Mouse (Mus musculus) stomach, embryonic 16.5 days (tissue): Measurements from ENCODE around the gene Rd3. TPM values are rescaled to one million over a fixed set of nuclear protein-coding genes. Genes with fewer than 3 reads are reported as not detected.
A peak's percentile ranks its signal among the peaks of the same experiment; 100 is the strongest.

Source experiments
- ATAC-seq: fragments of 200-750 bp; cut with Nextera tagmentation; 2 replicates; pipeline ENCODE4 v1.8.0; 2017; ENCODE audit warnings: moderate number of reproducible peaks, moderate TSS enrichment; ENCODE audit not compliant: insufficient read depth, low FRiP score
- H3K27ac ChIP-seq: fragments of 300-500 bp; sonication (generic); 2 replicates; pipeline ENCODE4 v1.5.1; 2014; ENCODE audit warnings: low read length
- H3K27me3 ChIP-seq: fragments of 300-500 bp; sonication (generic); 2 replicates; pipeline ENCODE4 v1.6.1; 2014; ENCODE audit warnings: low read length, control low read depth, mixed read lengths; ENCODE audit not compliant: control insufficient read depth, insufficient read depth
- H3K36me3 ChIP-seq: fragments of 300-500 bp; sonication (generic); 2 replicates; pipeline ENCODE4 v1.6.1; 2014; ENCODE audit warnings: low read length; ENCODE audit not compliant: control insufficient read depth, insufficient read depth
- H3K4me1 ChIP-seq: fragments of 300-500 bp; sonication (generic); 2 replicates; pipeline ENCODE4 v1.6.1; 2014; ENCODE audit warnings: low read length, control low read depth, mixed read lengths; ENCODE audit not compliant: control insufficient read depth, insufficient read depth
- H3K4me2 ChIP-seq: fragments of 300-500 bp; sonication (generic); 2 replicates; pipeline ENCODE4 v1.6.1; 2014; ENCODE audit warnings: low read depth, low read length, mixed read lengths
- H3K4me3 ChIP-seq: fragments of 300-500 bp; sonication (generic); replicated peaks from 2 replicates; pipeline ENCODE4 v1.5.1; 2014; ENCODE audit warnings: mild to moderate bottlenecking, low read length
- H3K9ac ChIP-seq: fragments of 300-500 bp; sonication (generic); 2 replicates; pipeline ENCODE4 v1.6.1; 2014; ENCODE audit warnings: low read length
- H3K9me3 ChIP-seq: fragments of 300-500 bp; sonication (generic); replicated peaks from 2 replicates; pipeline ENCODE4 v1.6.1; 2016; ENCODE audit warnings: low read length, control low read depth; ENCODE audit not compliant: control insufficient read depth
- WGBS: fragments of 180-500 bp; shearing (Covaris S2); extraction: QIAGEN DNeasy Blood & Tissue Kit; methylation state at CpG from one replicate; pipeline ENCODE4 v1.1.7; 2014; 5-methylcytosine and 5-hydroxymethylcytosine counted together
- polyA plus RNA-seq: library from polyadenylated mRNA; unstranded; fragments of >200 nt; fragmentation: Nextera tagmentation; extraction: Ambion mirVana; gene quantifications from 2 replicates; pipeline ENCODE4 v1.2.1, GENCODE M21; 2015

Gene Rd3
- polyA plus RNA-seq = 0.19 and 0.25 TPM in 2 replicates

- Histone ChIP-seq H3K27ac (no peak within 1 kb of the TSS), H3K36me3 (no peaks in the 10 kb centered on the region), H3K9me3 (no peaks in the 10 kb centered on the region), H3K4me1 (peaks cover 6% of the 10 kb centered on the region; the same call in 1 of the 2 replicates), H3K4me2 (no peak within 1 kb of the TSS), H3K9ac (no peak within 1 kb of the TSS), H3K27me3 (no peaks in the 10 kb centered on the region), H3K4me3 (no peak within 1 kb of the TSS)
- 44% methylated on average over 5 of the region's 5 CpGs for WGBS
- peak; percentile 63 for ATAC-seq
Observed at GRCm38 (mm10) chr1:191977187-191977586, at the start of gene Rd3. Gene Rd3 (plus strand): TSS chr1:191977370.

GRCm38 (mm10) chr1:191928345-191928744, 48.8 kb upstream of the Rd3 start:
- Histone ChIP-seq H3K4me1 (no peaks in the 10 kb centered on the region), H3K9me3 (no peaks in the 10 kb centered on the region), H3K4me2 (no peak overlapping the region), H3K4me3 (no peak overlapping the region), H3K27ac (no peak overlapping the region), H3K36me3 (no peaks in the 10 kb centered on the region), H3K9ac (no peak overlapping the region), H3K27me3 (no peaks in the 10 kb centered on the region)
- 64% methylated on average over 7 of the region's 7 CpGs for WGBS
- 0 out of 2 replicates have a peak, but pooled peaks have one; percentile 14 for ATAC-seq

- ATAC-seq = no peak
- Histone ChIP-seq H3K9me3 (no peaks in the 10 kb centered on the region), H3K27ac (no peak overlapping the region), H3K4me3 (no peak overlapping the region), H3K36me3 (no peaks in the 10 kb centered on the region), H3K4me2 (no peak overlapping the region), H3K4me1 (no peaks in the 10 kb centered on the region), H3K9ac (no peak overlapping the region), H3K27me3 (no peaks in the 10 kb centered on the region)
- WGBS = 76% methylated on average over 8 of the region's 8 CpGs
Observed at GRCm38 (mm10) chr1:191929065-191929464, 48.1 kb upstream of the Rd3 start.

DNA sequence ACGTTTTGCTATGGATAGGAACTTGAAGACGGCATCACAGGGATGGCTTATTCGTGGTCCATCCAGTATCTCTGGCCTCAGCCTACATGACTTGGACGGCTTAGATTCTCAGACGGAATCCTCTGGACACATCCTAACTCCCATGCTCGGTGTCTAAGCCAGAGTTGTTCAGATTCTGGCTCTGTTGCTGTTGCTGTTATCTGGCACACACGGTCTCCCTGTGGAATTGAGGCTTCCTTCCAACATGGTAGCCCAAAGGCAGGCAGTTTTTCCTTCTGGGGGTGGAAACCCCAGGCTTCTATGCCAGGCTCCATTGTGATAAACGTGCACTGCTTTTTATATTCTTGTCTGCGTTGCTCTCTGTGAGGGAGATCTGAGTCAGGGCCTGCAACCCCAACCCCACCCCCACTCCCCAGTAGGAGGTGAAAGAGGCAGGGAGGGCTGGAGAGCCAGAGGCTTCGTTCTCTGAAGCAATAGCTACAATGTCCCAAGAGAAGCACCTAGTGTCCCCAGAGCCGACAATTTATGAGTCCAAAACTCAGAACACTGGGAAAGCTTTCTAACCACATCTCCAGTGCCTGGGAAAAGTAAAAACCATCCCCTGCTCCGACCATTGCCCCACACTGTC, 47.2 kb upstream of the Rd3 start:
- H3K36me3 ChIP-seq = no peaks in the 10 kb centered on the region
- no peak overlapping the region for H3K9ac ChIP-seq
- no peak overlapping the region for H3K4me3 ChIP-seq
- 73% methylated on average over 12 of the region's 12 CpGs for WGBS
- no peak for ATAC-seq
- H3K4me1 ChIP-seq = no peaks in the 10 kb centered on the region
- H3K27me3 ChIP-seq = no peaks in the 10 kb centered on the region
- no peaks in the 10 kb centered on the region for H3K9me3 ChIP-seq
- H3K27ac ChIP-seq = no peak overlapping the region
- H3K4me2 ChIP-seq = no peak overlapping the region

GRCm38 (mm10) chr1:191930525-191931105, 46.6 kb upstream of the Rd3 start:
- ATAC-seq = no peak
- no peaks in the 10 kb centered on the region for H3K9me3 ChIP-seq
- no peaks in the 10 kb centered on the region for H3K36me3 ChIP-seq
- H3K27me3 ChIP-seq = no peaks in the 10 kb centered on the region
- no peaks in the 10 kb centered on the region for H3K4me1 ChIP-seq
- H3K4me3 ChIP-seq = no peak overlapping the region
- no peak overlapping the region for H3K4me2 ChIP-seq
- WGBS = 87% methylated on average over 3 of the region's 3 CpGs
- no peak overlapping the region for H3K9ac ChIP-seq
- no peak overlapping the region for H3K27ac ChIP-seq

GRCm38 (mm10) chr1:191932286-191932985, 44.7 kb upstream of the Rd3 start:
- Histone ChIP-seq H3K4me3 (no peak overlapping the region), H3K36me3 (no peaks in the 10 kb centered on the region), H3K4me1 (no peaks in the 10 kb centered on the region), H3K27ac (no peak overlapping the region), H3K4me2 (no peak overlapping the region), H3K9me3 (no peaks in the 10 kb centered on the region), H3K9ac (no peak overlapping the region), H3K27me3 (no peaks in the 10 kb centered on the region)
- no peak for ATAC-seq
- WGBS = 58% methylated on average over 8 of the region's 8 CpGs

GRCm38 (mm10) chr1:191932986-191933632, 44.1 kb upstream of the Rd3 start:
- Histone ChIP-seq H3K27ac (no peak overlapping the region), H3K9me3 (no peaks in the 10 kb centered on the region), H3K36me3 (no peaks in the 10 kb centered on the region), H3K4me2 (no peak overlapping the region), H3K9ac (no peak overlapping the region), H3K27me3 (no peaks in the 10 kb centered on the region), H3K4me3 (no peak overlapping the region), H3K4me1 (no peaks in the 10 kb centered on the region)
- 68% methylated on average over 4 of the region's 4 CpGs for WGBS
- ATAC-seq = no peak

DNA sequence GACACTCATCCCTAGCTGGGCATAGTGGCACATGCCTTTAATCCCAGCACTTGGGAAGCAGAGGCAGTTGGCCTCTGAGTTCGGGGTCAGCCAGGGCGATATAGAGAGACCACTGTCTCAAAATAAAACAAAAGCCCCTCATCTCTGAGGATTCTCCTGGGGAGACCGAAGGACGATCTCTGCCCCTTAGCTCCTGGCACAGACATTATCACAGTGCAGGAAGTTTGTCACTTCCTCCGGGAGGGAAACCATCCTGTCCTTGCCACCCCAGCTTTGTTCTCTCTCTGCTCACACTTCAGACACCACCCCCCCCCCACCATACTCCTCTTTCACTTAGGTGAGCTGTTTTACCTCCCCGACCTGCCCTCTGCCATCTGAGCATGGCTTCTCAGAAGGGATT, 33.5 kb upstream of the Rd3 start:
- no peak for ATAC-seq
- Histone ChIP-seq H3K4me1 (no peaks in the 10 kb centered on the region), H3K9ac (no peak overlapping the region), H3K4me2 (no peak overlapping the region), H3K4me3 (no peak overlapping the region), H3K36me3 (no peaks in the 10 kb centered on the region), H3K9me3 (no peaks in the 10 kb centered on the region), H3K27me3 (no peaks in the 10 kb centered on the region), H3K27ac (no peak overlapping the region)
- 73% methylated on average over 6 of the region's 6 CpGs for WGBS

DNA sequence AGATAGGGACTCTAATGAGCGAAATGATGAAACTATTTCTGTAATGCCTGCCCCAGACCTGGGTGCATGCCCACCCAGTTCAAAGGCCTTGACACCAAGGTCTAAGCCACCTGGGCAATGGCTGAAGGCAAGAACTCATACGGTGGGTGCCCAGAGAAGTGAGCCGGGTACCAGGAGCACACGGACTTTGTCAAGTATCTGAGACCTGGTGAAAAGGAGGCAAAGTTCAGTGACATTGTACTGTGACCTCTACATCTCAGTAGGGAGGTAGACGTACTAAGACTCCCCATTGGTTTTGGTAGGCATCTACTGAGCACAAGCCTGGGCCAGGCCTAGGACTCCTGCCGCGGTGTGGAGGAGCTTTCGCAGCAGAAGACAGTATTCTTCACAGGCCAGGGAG, 31.8 kb upstream of the Rd3 start:
- no peaks in the 10 kb centered on the region for H3K36me3 ChIP-seq
- whole genome bisulfite sequencing = 93% methylated on average over 8 of the region's 8 CpGs
- H3K27me3 ChIP-seq = no peaks in the 10 kb centered on the region
- H3K4me2 ChIP-seq = no peak overlapping the region
- H3K4me3 ChIP-seq = no peak overlapping the region
- no peak for ATAC-seq
- no peaks in the 10 kb centered on the region for H3K9me3 ChIP-seq
- no peaks in the 10 kb centered on the region for H3K4me1 ChIP-seq
- H3K9ac ChIP-seq = no peak overlapping the region
- H3K27ac ChIP-seq = no peak overlapping the region
